Mouse (Mus musculus): ENCODE measurements at regions not wholly inside any gene's neighbourhood (a gene's known extent, or its start where the extent isn't known, plus 50 kb on each side); places are given as distances from the start of the nearest gene placed in this dataset.

GRCm38 (mm10) chr10:117453406-117454170 lies 73.8 kb upstream of the Cpsf6 start:
- TF ChIP-seq CTCF (IDR thresholded peaks at IDR 0.05; ENCODE audit: low read depth), result no peak
- no peak for TF ChIP-seq EP300 (IDR thresholded peaks at IDR 0.05; ENCODE audit: low read depth)
